Mouse (Mus musculus) megakaryocyte, embryonic 14.5 days (primary cell): ENCODE measurements around the gene H2-M5. TPM values are rescaled to one million over a fixed set of nuclear protein-coding genes. Genes with fewer than 3 reads are reported as not detected.
A peak's percentile ranks its signal among the peaks of the same experiment; 100 is the strongest.

ENCODE experiments used
- H3K27me3 ChIP-seq: replicated peaks from 2 replicates; pipeline ENCODE3; 2012; ENCODE audit warnings: inconsistent platforms
- H3K36me3 ChIP-seq: replicated peaks from 2 replicates; pipeline ENCODE3; 2012; ENCODE audit warnings: low read length, inconsistent platforms, mixed read lengths
- H3K4me1 ChIP-seq: 2 replicates; pipeline ENCODE4 v1.6.1; 2012; ENCODE audit warnings: inconsistent platforms
- H3K4me3 ChIP-seq: replicated peaks from 2 replicates; pipeline ENCODE3; 2012; ENCODE audit warnings: moderate library complexity, mild to moderate bottlenecking, inconsistent platforms
- H3K9me3 ChIP-seq: 2 replicates; pipeline ENCODE4 v1.6.1; 2012; ENCODE audit warnings: inconsistent platforms
- FLI1 ChIP-seq: IDR thresholded peaks from 2 replicates; pipeline ENCODE4 v1.6.1; 2012; ENCODE audit warnings: low read length, inconsistent platforms, mixed read lengths
- GATA1 ChIP-seq: IDR thresholded peaks from 3 replicates; pipeline ENCODE4 v1.6.1; 2012; ENCODE audit warnings: mixed read lengths, low read length, inconsistent platforms, borderline replicate concordance
- polyA plus RNA-seq: library from polyadenylated mRNA; stranded (reverse); fragments of >175 nt; gene quantifications from 2 replicates; pipeline ENCODE4 v1.2.3, GENCODE M21; 2012; ENCODE audit warnings: low replicate concordance; ENCODE audit not compliant: insufficient read depth

Gene H2-M5
- polyA plus RNA-seq, 1 experiment: not detected

- no peak for TF ChIP-seq FLI1
- TF ChIP-seq GATA1: no peak
- Histone ChIP-seq H3K27me3 (peaks cover 62% of the 10 kb centered on the region), H3K36me3 (no peaks in the 10 kb centered on the region), H3K9me3 (no peaks in the 10 kb centered on the region), H3K4me1 (peaks cover 34% of the 10 kb centered on the region), H3K4me3 (no peak overlapping the region)
Observed at GRCm38 (mm10) chr17:36973271-36973787, 16.0 kb downstream of the H2-M5 start.

GRCm38 (mm10) chr17:36972791-36973190 lies 16.5 kb downstream of the H2-M5 start:
- peak overlapping the region; percentile 21 for H3K4me3 ChIP-seq
- peaks cover 34% of the 10 kb centered on the region for H3K4me1 ChIP-seq
- H3K36me3 ChIP-seq: no peaks in the 10 kb centered on the region
- peaks cover 59% of the 10 kb centered on the region for H3K27me3 ChIP-seq
- TF ChIP-seq FLI1 (no peak), GATA1 (no peak)
- no peaks in the 10 kb centered on the region for H3K9me3 ChIP-seq

GRCm38 (mm10) chr17:36971172-36971850 lies 18.0 kb downstream of the H2-M5 start:
- peaks cover 41% of the 10 kb centered on the region for H3K4me1 ChIP-seq
- H3K36me3 ChIP-seq: no peaks in the 10 kb centered on the region
- H3K9me3 ChIP-seq: no peaks in the 10 kb centered on the region
- no peak for TF ChIP-seq GATA1
- TF ChIP-seq FLI1: no peak
- no peak overlapping the region for H3K4me3 ChIP-seq
- H3K27me3 ChIP-seq: peaks cover 50% of the 10 kb centered on the region

- no peaks in the 10 kb centered on the region for H3K9me3 ChIP-seq
- H3K36me3 ChIP-seq: peaks cover 3% of the 10 kb centered on the region
- H3K4me3 ChIP-seq: no peak overlapping the region
- peaks cover 43% of the 10 kb centered on the region for H3K4me1 ChIP-seq
- peaks cover 44% of the 10 kb centered on the region for H3K27me3 ChIP-seq
- no peak for TF ChIP-seq FLI1
- TF ChIP-seq GATA1: no peak
Observed at GRCm38 (mm10) chr17:36970316-36970890, 18.9 kb downstream of the H2-M5 start.

GRCm38 (mm10) chr17:36966875-36967274 lies 22.5 kb downstream of the H2-M5 start:
- Histone ChIP-seq H3K9me3 (no peaks in the 10 kb centered on the region), H3K4me3 (no peak overlapping the region), H3K36me3 (peaks cover 16% of the 10 kb centered on the region), H3K27me3 (peaks cover 27% of the 10 kb centered on the region), H3K4me1 (peaks cover 26% of the 10 kb centered on the region)
- TF ChIP-seq FLI1 (no peak), GATA1 (no peak)

GRCm38 (mm10) chr17:36961125-36961524 lies 28.2 kb downstream of the H2-M5 start:
- no peaks in the 10 kb centered on the region for H3K27me3 ChIP-seq
- no peak overlapping the region for H3K4me3 ChIP-seq
- TF ChIP-seq GATA1: no peak
- TF ChIP-seq FLI1: no peak
- H3K36me3 ChIP-seq: peaks cover 26% of the 10 kb centered on the region
- peaks cover 21% of the 10 kb centered on the region for H3K4me1 ChIP-seq
- H3K9me3 ChIP-seq: no peaks in the 10 kb centered on the region

- TF ChIP-seq GATA1: no peak
- TF ChIP-seq FLI1: no peak
- Histone ChIP-seq H3K4me3 (peak overlapping the region; percentile 96), H3K36me3 (peaks cover 31% of the 10 kb centered on the region), H3K4me1 (peaks cover 21% of the 10 kb centered on the region), H3K27me3 (no peaks in the 10 kb centered on the region), H3K9me3 (no peaks in the 10 kb centered on the region)
Observed at GRCm38 (mm10) chr17:36958884-36959283, 30.5 kb downstream of the H2-M5 start.

GRCm38 (mm10) chr17:36957999-36958743 lies 31.2 kb downstream of the H2-M5 start, which contains the start of the genes Znrd1 and Znrd1as:
TSS of gene Znrd1 (minus strand) at chr17:36958559.
TSS of gene Znrd1as (plus strand) at chr17:36958592.
- peaks cover 21% of the 10 kb centered on the region for H3K4me1 ChIP-seq
- peaks cover 38% of the 10 kb centered on the region for H3K36me3 ChIP-seq
- no peaks in the 10 kb centered on the region for H3K9me3 ChIP-seq
- no peaks in the 10 kb centered on the region for H3K27me3 ChIP-seq
- no peak for TF ChIP-seq GATA1
- no peak for TF ChIP-seq FLI1
- H3K4me3 ChIP-seq: peak within 1 kb of the TSS; percentile 96

GRCm38 (mm10) chr17:36953062-36953461 lies 36.3 kb downstream of the H2-M5 start:
- Histone ChIP-seq H3K27me3 (no peaks in the 10 kb centered on the region), H3K36me3 (peaks cover 60% of the 10 kb centered on the region), H3K4me1 (peaks cover 35% of the 10 kb centered on the region), H3K9me3 (no peaks in the 10 kb centered on the region), H3K4me3 (no peak overlapping the region)
- TF ChIP-seq FLI1 (no peak), GATA1 (no peak)

GRCm38 (mm10) chr17:36952631-36953030 lies 36.7 kb downstream of the H2-M5 start:
- TF ChIP-seq GATA1: no peak
- TF ChIP-seq FLI1: no peak
- Histone ChIP-seq H3K36me3 (peaks cover 63% of the 10 kb centered on the region), H3K9me3 (no peaks in the 10 kb centered on the region), H3K4me3 (no peak overlapping the region), H3K27me3 (peaks cover 2% of the 10 kb centered on the region), H3K4me1 (peaks cover 35% of the 10 kb centered on the region)
